Mouse (Mus musculus): ENCODE results near the gene Zfyve28.

DNA sequence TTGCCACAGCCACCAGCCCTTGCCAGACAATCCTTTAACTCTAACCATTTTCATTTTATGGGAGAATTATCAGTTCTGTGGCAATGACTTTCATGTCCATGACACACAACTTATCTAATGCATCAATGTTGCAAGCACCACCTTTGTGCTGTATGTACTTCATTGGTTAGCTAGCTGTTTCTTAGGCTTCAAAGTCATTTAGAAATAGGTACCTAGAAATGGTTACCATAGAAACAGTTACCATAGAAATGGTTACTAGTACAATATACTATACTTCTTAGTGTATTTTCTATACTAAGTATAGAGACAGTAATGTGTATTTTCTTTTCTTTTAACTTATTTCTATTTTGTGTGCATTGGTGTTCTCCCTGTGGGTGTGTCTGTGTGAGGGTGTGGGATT is 37.0 kb upstream of the Zfyve28 start:
- no peak for TF ChIP-seq CTCF (IDR thresholded peaks at IDR 0.05 in 2 of 3, conservative IDR thresholded peaks at IDR 0.05 in 1 of 3; ENCODE audit: control insufficient read depth in 1 of 3, insufficient read depth in 1 of 3, low read depth in 2 of 3, low read length in 3 of 3, poor library complexity in 1 of 3, severe bottlenecking in 1 of 3)
- no peak for TF ChIP-seq POLR2A (IDR thresholded peaks at IDR 0.05; ENCODE audit: control insufficient read depth in 1 of 2, insufficient read depth in 1 of 2, low read depth in 1 of 2, low read length in 2 of 2, poor library complexity in 1 of 2)
- no peak for TF ChIP-seq EP300 (IDR thresholded peaks at IDR 0.05; ENCODE audit: low read depth in 1 of 2, low read length in 2 of 2)
- TF ChIP-seq NRF1 (IDR thresholded peaks at IDR 0.05; ENCODE audit: insufficient read depth, low read depth, low read length, poor library complexity, severe bottlenecking) = no peak
- TF ChIP-seq HCFC1 (IDR thresholded peaks at IDR 0.05; ENCODE audit: low read depth, low read length) = no peak
- no peak for TF ChIP-seq RCOR1 (IDR thresholded peaks at IDR 0.05; ENCODE audit: low read depth, low read length)
- no peak for TF ChIP-seq POLR2AphosphoS5 (IDR thresholded peaks at IDR 0.05; ENCODE audit: borderline replicate concordance, low read depth, low read length)
- TF ChIP-seq ETS1 (IDR thresholded peaks at IDR 0.05; ENCODE audit: low read depth, low read length) = no peak
- TF ChIP-seq GABPA (IDR thresholded peaks at IDR 0.05; ENCODE audit: low read depth, low read length) = no peak
- no peak for TF ChIP-seq POLR2AphosphoS2 (IDR thresholded peaks at IDR 0.05; ENCODE audit: low read length)

All from MEL (cell line).